Mouse (Mus musculus) MEL (cell line): ENCODE results near the gene Gins1. TPM values are rescaled to one million over a fixed set of nuclear protein-coding genes. Genes with fewer than 3 reads are reported as not detected.

ENCODE experiments used
- DNase-seq: peaks from one replicate; pipeline ENCODE4 v3.0.0; 2011; ENCODE audit warnings: low read depth, low spot score
- H3K27ac ChIP-seq: 2 replicates; pipeline ENCODE4 v1.5.1; 2012; ENCODE audit warnings: low read depth, mild to moderate bottlenecking, control low read depth, low read length, moderate library complexity; ENCODE audit not compliant: control insufficient read depth
- H3K27me3 ChIP-seq, 2 experiments: fragments of 150-350 bp in 1 of 2; sonication (generic) in 1 of 2; 2 replicates each; pipeline ENCODE4 v1.6.1; 2012; ENCODE audit warnings: low read length in 2 of 2, mild to moderate bottlenecking in 2 of 2, improper control_type of control experiment in 1 of 2, moderate library complexity in 1 of 2; ENCODE audit not compliant: insufficient read depth in 2 of 2, control insufficient read depth in 1 of 2
- H3K36me3 ChIP-seq, 2 experiments: 2 replicates each; pipeline ENCODE4 v1.6.1; 2012 to 2014; ENCODE audit warnings: low read length in 2 of 2, improper control_type of control experiment in 1 of 2, inconsistent platforms in 1 of 2, mild to moderate bottlenecking in 1 of 2; ENCODE audit not compliant: insufficient read depth in 2 of 2, control insufficient read depth in 1 of 2
- H3K4me1 ChIP-seq, 2 experiments: fragments of 150-350 bp in 1 of 2; sonication (generic) in 1 of 2; 2 replicates each; pipeline ENCODE4 v1.6.1; 2012; ENCODE audit warnings: low read length in 2 of 2, improper control_type of control experiment in 1 of 2, mild to moderate bottlenecking in 1 of 2; ENCODE audit not compliant: insufficient read depth in 2 of 2, control insufficient read depth in 1 of 2
- H3K4me3 ChIP-seq, 2 experiments: fragments of 150-350 bp in 1 of 2; sonication (generic) in 1 of 2; 2 replicates each; pipeline ENCODE4 v1.5.1; 2012; ENCODE audit warnings: low read depth in 2 of 2, low read length in 2 of 2, mild to moderate bottlenecking in 2 of 2, moderate library complexity in 2 of 2, control low read depth in 1 of 2, improper control_type of control experiment in 1 of 2; ENCODE audit not compliant: control insufficient read depth in 1 of 2, insufficient read depth in 1 of 2
- H3K79me2 ChIP-seq: 2 replicates; pipeline ENCODE4 v1.6.1; 2012; ENCODE audit warnings: mild to moderate bottlenecking, low read length, moderate library complexity; ENCODE audit not compliant: control insufficient read depth, poor library complexity, insufficient read depth
- H3K9ac ChIP-seq: 2 replicates; pipeline ENCODE4 v1.6.1; 2012; ENCODE audit warnings: low read depth, mild to moderate bottlenecking, control low read depth, low read length, moderate library complexity; ENCODE audit not compliant: control insufficient read depth, poor library complexity, severe bottlenecking
- H3K9me3 ChIP-seq: fragments of 150-350 bp; sonication (generic); replicated peaks from 2 replicates; pipeline ENCODE4 v1.6.1; 2012; ENCODE audit warnings: mild to moderate bottlenecking, low read length, improper control_type of control experiment, moderate library complexity; ENCODE audit not compliant: insufficient read depth
- BHLHE40 ChIP-seq: IDR thresholded peaks from 2 replicates; pipeline ENCODE4 v1.6.1; 2012; ENCODE audit warnings: low read depth, mild to moderate bottlenecking, inconsistent platforms, low read length, improper control_type of control experiment, borderline replicate concordance
- CHD1 ChIP-seq: IDR thresholded peaks from 2 replicates; pipeline ENCODE4 v1.6.1; 2012; ENCODE audit warnings: low read depth, mild to moderate bottlenecking, inconsistent platforms, low read length, improper control_type of control experiment
- CHD2 ChIP-seq: IDR thresholded peaks from 2 replicates; pipeline ENCODE4 v1.6.1; 2011; ENCODE audit warnings: low read length, improper control_type of control experiment
- E2F4 ChIP-seq: IDR thresholded peaks from 2 replicates; pipeline ENCODE4 v1.6.1; 2011; ENCODE audit warnings: low read depth, low read length, improper control_type of control experiment, borderline replicate concordance
- ELF1 ChIP-seq: IDR thresholded peaks from 2 replicates; pipeline ENCODE4 v1.6.1; 2014; ENCODE audit warnings: low read depth, mild to moderate bottlenecking, inconsistent platforms, low read length, improper control_type of control experiment, moderate library complexity
- GABPA ChIP-seq: IDR thresholded peaks from 2 replicates; pipeline ENCODE4 v1.6.1; 2012; ENCODE audit warnings: low read depth, mild to moderate bottlenecking, inconsistent platforms, low read length, improper control_type of control experiment, moderate library complexity
- HCFC1 ChIP-seq: IDR thresholded peaks from 2 replicates; pipeline ENCODE4 v1.6.1; 2012; ENCODE audit warnings: low read depth, mild to moderate bottlenecking, inconsistent platforms, low read length, improper control_type of control experiment, moderate library complexity
- JUND ChIP-seq: IDR thresholded peaks from 2 replicates; pipeline ENCODE4 v1.6.1; 2011; ENCODE audit warnings: low read depth, mild to moderate bottlenecking, improper control_type of control experiment, low read length
- KAT2A ChIP-seq: conservative IDR thresholded peaks from 2 replicates; pipeline ENCODE4 v1.6.1; 2012; ENCODE audit warnings: low read depth, low read length, improper control_type of control experiment, inconsistent platforms
- MEF2A ChIP-seq: IDR thresholded peaks from 2 replicates; pipeline ENCODE4 v1.6.1; 2014; ENCODE audit warnings: low read depth, mild to moderate bottlenecking, inconsistent platforms, low read length, improper control_type of control experiment; ENCODE audit not compliant: poor library complexity, insufficient replicate concordance, severe bottlenecking; ENCODE audit errors: extremely low read depth
- MYC ChIP-seq: IDR thresholded peaks from 2 replicates; pipeline ENCODE4 v1.6.1; 2011; ENCODE audit warnings: low read depth, mild to moderate bottlenecking, low read length, improper control_type of control experiment, moderate library complexity
- NRF1 ChIP-seq: IDR thresholded peaks from 2 replicates; pipeline ENCODE4 v1.6.1; 2014; ENCODE audit warnings: low read depth, mild to moderate bottlenecking, inconsistent platforms, low read length, improper control_type of control experiment, moderate library complexity; ENCODE audit not compliant: poor library complexity, insufficient read depth, severe bottlenecking
- POLR2A ChIP-seq, 2 experiments: IDR thresholded peaks; 2 replicates each; pipeline ENCODE4 v1.6.1; 2011 to 2012; ENCODE audit warnings: low read length in 2 of 2, mild to moderate bottlenecking in 2 of 2, control low read depth in 1 of 2, improper control_type of control experiment in 1 of 2, low read depth in 1 of 2, moderate library complexity in 1 of 2; ENCODE audit not compliant: control insufficient read depth in 1 of 2, insufficient read depth in 1 of 2, poor library complexity in 1 of 2
- POLR2AphosphoS2 ChIP-seq: IDR thresholded peaks from 2 replicates; pipeline ENCODE4 v1.6.1; 2011; ENCODE audit warnings: low read length, improper control_type of control experiment
- POLR2AphosphoS5 ChIP-seq: IDR thresholded peaks from 2 replicates; pipeline ENCODE4 v1.6.1; 2012; ENCODE audit warnings: low read depth, borderline replicate concordance, mild to moderate bottlenecking, inconsistent platforms, low read length, moderate library complexity, mixed read lengths
- SIN3A ChIP-seq: IDR thresholded peaks from 2 replicates; pipeline ENCODE4 v1.6.1; 2012; ENCODE audit warnings: low read length, improper control_type of control experiment, inconsistent platforms
- SMC3 ChIP-seq: IDR thresholded peaks from 2 replicates; pipeline ENCODE4 v1.6.1; 2011; ENCODE audit warnings: low read depth, low read length, improper control_type of control experiment
- UBTF ChIP-seq: IDR thresholded peaks from 2 replicates; pipeline ENCODE4 v1.6.1; 2012; ENCODE audit warnings: low read depth, mild to moderate bottlenecking, inconsistent platforms, low read length, improper control_type of control experiment, moderate library complexity, borderline replicate concordance; ENCODE audit not compliant: insufficient read depth
- USF1 ChIP-seq: IDR thresholded peaks from 2 replicates; pipeline ENCODE4 v1.6.1; 2014; ENCODE audit warnings: low read depth, mild to moderate bottlenecking, inconsistent platforms, low read length, improper control_type of control experiment, moderate library complexity
- USF2 ChIP-seq, 2 experiments: IDR thresholded peaks; 2 replicates each; pipeline ENCODE4 v1.6.1; 2011 to 2012; ENCODE audit warnings: improper control_type of control experiment in 2 of 2, low read length in 2 of 2, borderline replicate concordance in 1 of 2, inconsistent platforms in 1 of 2, low read depth in 1 of 2, mild to moderate bottlenecking in 1 of 2; ENCODE audit not compliant: insufficient read depth in 1 of 2
- ZKSCAN1 ChIP-seq: IDR thresholded peaks from 2 replicates; pipeline ENCODE4 v1.6.1; 2012; ENCODE audit warnings: low read depth, mild to moderate bottlenecking, inconsistent platforms, low read length, improper control_type of control experiment, moderate library complexity
- ZNF384 ChIP-seq: IDR thresholded peaks from 2 replicates; pipeline ENCODE4 v1.6.1; 2012; ENCODE audit warnings: low read depth, mild to moderate bottlenecking, inconsistent platforms, low read length, improper control_type of control experiment
- polyA plus RNA-seq, 2 experiments: library from polyadenylated mRNA; stranded (reverse) in 1 of 2; unstranded in 1 of 2; fragments of >175 nt in 1 of 2; fragments of >200 nt in 1 of 2; gene quantifications; 2 replicates each; pipeline versions ENCODE4 v1.2.1 to v1.2.4; 2012; ENCODE audit warnings: low replicate concordance in 2 of 2, low read depth in 1 of 2; ENCODE audit not compliant: insufficient read length in 2 of 2, insufficient read depth in 1 of 2, missing spikeins in 1 of 2
- total RNA-seq: library from RNA; depleted of rRNA; stranded (reverse); fragments of 300-350 nt; gene quantifications from 2 replicates; pipeline ENCODE4 v1.2.3, GENCODE M21; 2012

Gins1 gene
- total and polyA plus RNA-seq, 3 experiments = 64.8 to 68.7 TPM; not detected in 1

GRCm38 (mm10) chr2:150951201-150951600, 46.0 kb downstream of the Gins1 start:
- Histone ChIP-seq H3K4me3 (no peak overlapping the region), H3K9ac (no peak overlapping the region), H3K27me3 (no peaks in the 10 kb centered on the region), H3K36me3 (no peaks in the 10 kb centered on the region; a peak in 2 of 4 replicates), H3K9me3 (no peaks in the 10 kb centered on the region), H3K4me1 (no peaks in the 10 kb centered on the region), H3K27ac (no peak overlapping the region), H3K79me2 (no peaks in the 10 kb centered on the region)
- no peak for TF ChIP-seq SMC3
- no peak for TF ChIP-seq MEF2A
- TF ChIP-seq UBTF = no peak
- TF ChIP-seq MYC = no peak
- TF ChIP-seq NRF1 = no peak
- TF ChIP-seq ELF1 = no peak
- TF ChIP-seq SIN3A = no peak
- TF ChIP-seq CHD1 = no peak
- TF ChIP-seq POLR2AphosphoS2 = no peak
- no peak for TF ChIP-seq HCFC1
- no peak for TF ChIP-seq JUND
- DNase-seq = no peak

GRCm38 (mm10) chr2:150955859-150956258, 50.7 kb downstream of the Gins1 start:
- Histone ChIP-seq H3K9me3 (no peaks in the 10 kb centered on the region), H3K4me1 (no peaks in the 10 kb centered on the region), H3K4me3 (no peak overlapping the region), H3K27ac (no peak overlapping the region), H3K27me3 (no peaks in the 10 kb centered on the region), H3K9ac (no peak overlapping the region), H3K79me2 (no peaks in the 10 kb centered on the region), H3K36me3 (no peaks in the 10 kb centered on the region; a peak in 2 of 4 replicates)
- no peak for TF ChIP-seq POLR2A (IDR thresholded peaks at IDR 0.05; ENCODE audit: control insufficient read depth in 1 of 2, insufficient read depth in 1 of 2, low read depth in 1 of 2, low read length in 2 of 2, poor library complexity in 1 of 2)
- no peak for TF ChIP-seq POLR2AphosphoS2
- no peak for TF ChIP-seq ZKSCAN1
- TF ChIP-seq E2F4 = no peak
- TF ChIP-seq MEF2A = no peak
- no peak for TF ChIP-seq USF1
- no peak for TF ChIP-seq ZNF384
- no peak for TF ChIP-seq KAT2A
- TF ChIP-seq SMC3 = no peak
- no peak for TF ChIP-seq CHD2
- TF ChIP-seq SIN3A = no peak
- TF ChIP-seq UBTF = no peak
- no peak for TF ChIP-seq BHLHE40
- no peak for TF ChIP-seq USF2 (IDR thresholded peaks at IDR 0.05; ENCODE audit: borderline replicate concordance in 1 of 2, insufficient read depth in 1 of 2, low read depth in 1 of 2, low read length in 2 of 2)
- TF ChIP-seq NRF1 = no peak
- no peak for TF ChIP-seq GABPA
- TF ChIP-seq POLR2AphosphoS5 = no peak
- DNase-seq = no peak
